Mouse (Mus musculus): ENCODE measurements around the gene Mccc1.

GRCm38 (mm10) chr3:36025732-36026131, 25.3 kb upstream of the Mccc1 start:
- TF ChIP-seq CTCF (IDR thresholded peaks at IDR 0.05; ENCODE audit: low read depth, low read length) (no peak), POLR2A (IDR thresholded peaks at IDR 0.05; ENCODE audit: borderline replicate concordance, low read depth, low read length) (no peak)

All from bone marrow macrophage, adult 2 months (primary cell).